Mouse (Mus musculus): ENCODE data around the gene Acsbg2. TPM values are rescaled to one million over a fixed set of nuclear protein-coding genes. Genes with fewer than 3 reads are reported as not detected.
"Not testable (repeated sequence)": the region's sequence is repeated elsewhere in the genome, so short reads cannot be mapped to it uniquely, and the experiment has no call there.

The Acsbg2 gene
- polyA plus RNA-seq (2012; rRNA removed): not detected in 2 replicates

DNA sequence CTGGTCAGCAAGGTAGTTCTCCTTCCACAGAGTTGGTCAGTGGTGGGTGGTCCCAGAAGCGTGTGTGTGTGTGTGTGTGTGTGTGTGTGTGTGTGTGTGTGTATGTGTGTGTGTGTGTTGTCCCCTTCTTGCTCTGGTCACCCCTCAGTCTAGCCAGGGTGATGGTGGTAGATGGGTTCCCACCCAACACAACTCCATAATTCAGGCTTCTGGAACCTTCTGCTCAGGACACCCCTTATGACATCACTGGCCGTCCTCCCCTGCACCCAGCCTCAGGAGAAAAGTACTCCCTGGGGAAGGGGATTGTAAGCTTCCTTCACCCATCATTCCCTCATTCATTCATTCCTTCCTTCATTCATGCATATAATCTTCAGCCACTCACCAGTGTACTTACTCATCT, at the start of gene Acsbg2:
Gene Acsbg2 (minus strand): TSS at position 211 of the 400 bp plus-strand sequence.
- no peak within 1 kb of the TSS for H3K4me3 ChIP-seq (replicated peaks; ENCODE audit: extremely low read depth, low read depth, low read length)
- H3K4me1 ChIP-seq (ENCODE audit: control insufficient read depth, insufficient read depth, low read length): no peaks in the 10 kb centered on the region
- TF ChIP-seq POLR2A (IDR thresholded peaks at IDR 0.05; ENCODE audit: borderline replicate concordance, extremely low read depth, low read depth, low read length): no peak
- TF ChIP-seq CTCF (IDR thresholded peaks at IDR 0.05; ENCODE audit: insufficient read depth, low read length): no peak
- DNase-seq: no peak
- WGBS: 77% methylated on average over 2 of the region's 2 CpGs

DNA sequence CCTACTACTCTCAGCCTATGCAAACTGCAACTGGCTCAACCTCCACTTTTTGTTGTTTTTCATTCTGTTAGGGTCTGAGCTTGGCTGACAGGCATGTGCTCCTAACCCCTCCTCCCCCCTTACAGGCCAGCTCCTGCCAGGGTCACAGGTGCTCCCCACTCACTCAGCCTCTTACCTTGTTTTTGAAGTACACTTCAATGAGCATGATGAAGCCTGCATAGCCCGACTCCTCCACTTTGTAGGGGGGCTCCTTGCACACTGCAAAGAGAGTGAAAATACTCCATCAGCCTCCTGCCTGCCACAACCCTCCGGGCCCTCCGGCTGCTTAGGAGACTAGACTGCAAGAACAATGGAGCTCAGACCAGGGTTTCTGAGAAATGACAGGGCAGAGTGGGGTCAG, 45.5 kb upstream of the Acsbg2 start:
- no peak for TF ChIP-seq POLR2A (IDR thresholded peaks at IDR 0.05; ENCODE audit: borderline replicate concordance, extremely low read depth, low read depth, low read length)
- DNase-seq: no peak

DNA sequence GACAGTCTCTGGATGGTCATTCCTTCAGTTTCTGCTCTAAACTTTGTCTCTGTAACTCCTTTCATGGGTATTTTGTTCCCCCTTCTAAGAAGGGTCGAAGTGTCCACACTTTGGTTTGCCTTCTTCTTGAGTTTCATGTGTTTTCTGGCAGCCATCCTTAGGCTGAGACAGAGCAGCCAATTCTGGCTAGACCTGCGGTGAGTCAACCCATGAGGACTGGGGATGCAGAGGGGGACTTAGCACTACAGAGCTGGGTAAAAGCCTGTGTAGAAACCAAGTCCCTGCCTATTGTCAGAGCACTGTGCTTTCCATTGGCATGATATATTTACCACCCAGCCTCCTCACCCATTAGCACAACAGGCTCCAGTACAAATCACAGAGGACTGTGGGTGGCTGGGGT, 42.9 kb upstream of the Acsbg2 start:
- Histone ChIP-seq H3K4me3 (replicated peaks; ENCODE audit: extremely low read depth, low read depth, low read length) (no peak overlapping the region), H3K4me1 (ENCODE audit: control insufficient read depth, insufficient read depth, low read length) (peaks cover 2% of the 10 kb centered on the region; the same call in 1 of the 2 replicates)
- DNase-seq: no peak
- WGBS: 68% methylated on average over 2 of the region's 2 CpGs
- no peak for TF ChIP-seq POLR2A (IDR thresholded peaks at IDR 0.05; ENCODE audit: borderline replicate concordance, extremely low read depth, low read depth, low read length)
- TF ChIP-seq CTCF (IDR thresholded peaks at IDR 0.05; ENCODE audit: insufficient read depth, low read length): no peak

More for the DNA sequence above, 45.5 kb upstream of the Acsbg2 start:
- Histone ChIP-seq H3K4me3 (replicated peaks; ENCODE audit: extremely low read depth, low read depth, low read length) (no peak overlapping the region), H3K4me1 (ENCODE audit: control insufficient read depth, insufficient read depth, low read length) (no peaks in the 10 kb centered on the region)
- WGBS: 77% methylated on average over 3 of the region's 3 CpGs

DNA sequence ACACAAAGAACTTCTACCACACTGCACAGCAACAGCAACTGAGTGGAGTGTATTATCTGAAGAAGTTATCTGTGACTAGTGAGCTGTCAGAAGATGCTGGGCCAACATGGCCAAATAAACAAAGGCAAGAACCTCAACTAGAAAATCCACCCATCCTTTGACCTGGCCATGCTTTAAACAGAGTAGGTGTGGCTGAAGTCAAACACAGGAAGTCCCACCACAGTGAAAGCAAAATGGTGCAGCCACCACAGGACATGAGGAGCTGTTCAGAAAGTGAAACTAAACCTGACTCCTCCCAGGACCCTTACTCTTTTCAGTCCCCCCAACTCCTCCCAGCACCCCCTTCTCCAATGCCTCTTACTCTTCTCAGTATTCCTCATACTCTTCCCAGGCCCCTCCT, 39.2 kb upstream of the Acsbg2 start:
- H3K4me3 ChIP-seq (replicated peaks; ENCODE audit: extremely low read depth, low read depth, low read length): no peak overlapping the region
- peaks cover 11% of the 10 kb centered on the region for H3K4me1 ChIP-seq (ENCODE audit: control insufficient read depth, insufficient read depth, low read length)
- TF ChIP-seq POLR2A (IDR thresholded peaks at IDR 0.05; ENCODE audit: borderline replicate concordance, extremely low read depth, low read depth, low read length) (no peak), CTCF (IDR thresholded peaks at IDR 0.05; ENCODE audit: insufficient read depth, low read length) (no peak)
- no peak for DNase-seq

DNA sequence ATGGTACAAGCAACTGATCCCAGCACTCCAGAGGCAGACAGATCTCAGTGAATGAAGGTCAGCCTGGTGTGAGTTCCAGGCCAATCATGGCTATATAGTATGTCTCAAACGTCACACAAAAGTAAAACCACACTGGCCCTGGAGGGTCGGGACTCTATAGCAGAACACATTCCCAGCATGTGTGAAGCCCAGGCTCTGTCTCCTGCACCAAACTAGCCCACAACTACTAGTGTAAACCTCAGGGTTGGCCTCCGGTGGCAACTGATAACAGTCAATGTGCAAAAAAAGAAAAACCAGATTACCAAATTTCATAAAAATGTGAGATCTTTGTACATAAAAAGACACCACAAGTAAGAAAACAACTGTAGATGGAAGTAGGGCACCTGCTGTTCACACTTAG, 38.8 kb upstream of the Acsbg2 start:
- WGBS: 85% methylated on average over 3 of the region's 3 CpGs
- Histone ChIP-seq H3K4me1 (ENCODE audit: control insufficient read depth, insufficient read depth, low read length) (peaks cover 15% of the 10 kb centered on the region), H3K4me3 (replicated peaks; ENCODE audit: extremely low read depth, low read depth, low read length) (no peak overlapping the region)
- no peak for TF ChIP-seq CTCF (IDR thresholded peaks at IDR 0.05; ENCODE audit: insufficient read depth, low read length)
- no peak for DNase-seq

DNA sequence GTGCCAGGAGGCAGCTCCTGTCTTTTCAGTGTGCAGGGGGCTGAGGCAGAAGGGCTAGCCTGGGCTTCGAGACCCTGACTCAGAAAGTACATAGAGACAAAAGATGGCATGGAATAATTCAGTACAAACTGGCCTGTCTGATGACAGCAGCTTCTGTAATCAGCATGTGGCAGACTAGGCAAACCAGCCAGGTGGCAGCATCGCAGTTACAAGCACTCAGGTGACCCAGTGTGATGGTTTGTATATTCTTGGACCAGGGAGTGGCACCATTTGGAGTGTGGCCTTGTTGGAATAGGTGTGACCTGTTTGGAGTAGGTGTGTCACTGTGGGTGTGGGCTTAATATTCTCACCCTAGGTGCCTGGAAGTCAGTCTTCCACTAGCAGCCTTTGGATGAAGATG, 35.5 kb upstream of the Acsbg2 start:
- DNase-seq: peak; percentile 27
- WGBS: 64% methylated on average over 2 of the region's 2 CpGs
- TF ChIP-seq CTCF (IDR thresholded peaks at IDR 0.05; ENCODE audit: insufficient read depth, low read length): peak; percentile 12; the same call in 1 of the 2 replicates

DNA sequence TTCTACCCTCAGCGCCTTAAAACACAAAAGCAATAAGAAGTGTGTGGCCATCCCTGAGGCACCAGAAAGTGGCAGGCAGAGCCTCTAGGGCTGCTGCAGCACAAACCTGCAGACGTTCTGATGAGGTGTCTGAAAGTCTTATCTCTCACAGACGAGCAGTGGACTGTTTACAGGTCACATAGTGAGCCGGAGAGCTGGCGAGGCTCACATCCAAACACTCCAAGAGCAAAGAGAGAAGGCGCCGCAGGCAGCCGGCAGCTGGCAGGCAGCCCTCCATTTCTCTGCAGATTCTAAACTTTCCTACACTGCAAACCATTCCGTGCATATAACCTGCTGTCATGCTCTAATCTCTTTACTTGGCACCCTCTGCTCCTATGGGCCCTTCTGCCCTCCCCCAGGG, 33.6 kb upstream of the Acsbg2 start:
- WGBS: 19% methylated on average over 9 of the region's 9 CpGs
- Histone ChIP-seq H3K4me3 (replicated peaks; ENCODE audit: extremely low read depth, low read depth, low read length) (no peak overlapping the region), H3K4me1 (ENCODE audit: control insufficient read depth, insufficient read depth, low read length) (peaks cover 33% of the 10 kb centered on the region)
- TF ChIP-seq CTCF (IDR thresholded peaks at IDR 0.05; ENCODE audit: insufficient read depth, low read length) (no peak), POLR2A (IDR thresholded peaks at IDR 0.05; ENCODE audit: borderline replicate concordance, extremely low read depth, low read depth, low read length) (no peak)
- peak; percentile 39 for DNase-seq

More for the DNA sequence above, 35.5 kb upstream of the Acsbg2 start:
- H3K4me3 ChIP-seq (replicated peaks; ENCODE audit: extremely low read depth, low read depth, low read length): not testable (repeated sequence)
- peaks cover 35% of the 10 kb centered on the region for H3K4me1 ChIP-seq (ENCODE audit: control insufficient read depth, insufficient read depth, low read length)

DNA sequence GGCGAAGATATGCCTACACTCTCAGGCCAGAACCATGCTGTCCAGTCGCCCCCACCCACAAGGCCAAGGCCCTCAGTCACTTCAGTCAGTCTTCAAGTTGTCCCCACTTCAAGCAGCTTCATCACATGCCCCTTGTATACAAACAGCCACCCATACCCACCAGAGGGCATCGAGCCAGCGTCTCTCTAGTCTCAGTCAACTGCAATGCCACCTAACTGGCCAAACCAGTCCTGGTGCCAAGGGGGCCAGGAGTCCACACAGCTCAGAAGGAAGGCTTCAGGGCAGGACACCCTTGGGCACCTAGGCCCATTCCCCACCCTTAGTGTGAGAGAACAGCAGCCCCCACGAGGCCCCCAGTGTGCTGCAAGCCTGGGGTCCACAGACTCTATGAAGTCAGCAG, 32.8 kb upstream of the Acsbg2 start:
- 59% methylated on average over 5 of the region's 5 CpGs for WGBS
- peak; percentile 90 for DNase-seq
- Histone ChIP-seq H3K4me3 (replicated peaks; ENCODE audit: extremely low read depth, low read depth, low read length) (no peak overlapping the region), H3K4me1 (ENCODE audit: control insufficient read depth, insufficient read depth, low read length) (peaks cover 33% of the 10 kb centered on the region)
- no peak for TF ChIP-seq POLR2A (IDR thresholded peaks at IDR 0.05; ENCODE audit: borderline replicate concordance, extremely low read depth, low read depth, low read length)
- TF ChIP-seq CTCF (IDR thresholded peaks at IDR 0.05; ENCODE audit: insufficient read depth, low read length): no peak

DNA sequence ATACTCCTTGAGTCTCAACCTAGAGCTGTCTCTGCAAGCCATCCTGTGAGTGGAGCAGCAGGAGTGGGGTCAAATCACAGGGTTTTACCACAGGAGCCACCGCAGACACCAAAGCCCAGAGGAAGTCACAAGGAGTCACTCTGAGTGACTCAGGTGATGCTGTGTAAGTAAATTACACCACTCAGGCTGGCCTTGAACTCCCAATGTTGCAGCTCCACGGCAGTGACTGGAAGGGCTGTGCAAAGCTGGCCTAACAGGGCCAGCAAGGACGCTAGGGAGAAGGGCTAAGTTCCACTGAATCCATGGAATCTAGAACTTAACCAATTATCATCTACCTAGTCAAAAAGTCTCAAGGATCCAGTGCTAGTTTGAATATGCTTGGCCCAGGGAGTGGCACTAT, 31.9 kb upstream of the Acsbg2 start:
- no peak for DNase-seq
- TF ChIP-seq POLR2A (IDR thresholded peaks at IDR 0.05; ENCODE audit: borderline replicate concordance, extremely low read depth, low read depth, low read length): no peak
- no peak for TF ChIP-seq CTCF (IDR thresholded peaks at IDR 0.05; ENCODE audit: insufficient read depth, low read length)
- WGBS: 81% methylated on average over 3 of the region's 3 CpGs
- Histone ChIP-seq H3K4me3 (replicated peaks; ENCODE audit: extremely low read depth, low read depth, low read length) (no peak overlapping the region), H3K4me1 (ENCODE audit: control insufficient read depth, insufficient read depth, low read length) (peaks cover 33% of the 10 kb centered on the region)

DNA sequence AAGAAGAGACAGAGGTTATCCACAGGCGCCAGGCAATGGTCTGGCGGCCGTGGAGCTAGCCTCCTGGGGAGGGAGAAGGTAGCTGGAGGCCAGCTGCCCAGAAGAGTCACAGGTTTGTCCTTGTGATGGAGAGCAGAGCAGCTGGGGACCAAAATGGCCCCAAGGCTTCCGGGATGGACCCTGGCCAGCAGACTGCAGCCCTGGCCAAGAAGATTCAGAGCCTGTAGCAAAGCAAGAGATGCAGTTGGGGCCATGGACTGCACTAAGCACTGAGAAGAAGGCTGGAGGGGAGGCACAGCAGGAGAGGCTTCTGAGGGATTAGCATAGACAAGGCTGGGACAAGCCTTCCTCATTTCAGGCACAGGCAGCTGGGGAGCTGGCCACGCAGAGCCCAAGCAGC, 28.5 kb upstream of the Acsbg2 start:
- no peak for DNase-seq
- Histone ChIP-seq H3K4me3 (replicated peaks; ENCODE audit: extremely low read depth, low read depth, low read length) (no peak overlapping the region), H3K4me1 (ENCODE audit: control insufficient read depth, insufficient read depth, low read length) (peaks cover 21% of the 10 kb centered on the region)
- 87% methylated on average over 5 of the region's 5 CpGs for WGBS
- TF ChIP-seq CTCF (IDR thresholded peaks at IDR 0.05; ENCODE audit: insufficient read depth, low read length): no peak
- no peak for TF ChIP-seq POLR2A (IDR thresholded peaks at IDR 0.05; ENCODE audit: borderline replicate concordance, extremely low read depth, low read depth, low read length)

Data from lung, adult 2 months (tissue).